Mouse (Mus musculus): ENCODE data around the gene Camk2n2.
"Not testable (repeated sequence)": the region's sequence is repeated elsewhere in the genome, so short reads cannot be mapped to it uniquely, and the experiment has no call there.

Camk2n2 gene

DNA sequence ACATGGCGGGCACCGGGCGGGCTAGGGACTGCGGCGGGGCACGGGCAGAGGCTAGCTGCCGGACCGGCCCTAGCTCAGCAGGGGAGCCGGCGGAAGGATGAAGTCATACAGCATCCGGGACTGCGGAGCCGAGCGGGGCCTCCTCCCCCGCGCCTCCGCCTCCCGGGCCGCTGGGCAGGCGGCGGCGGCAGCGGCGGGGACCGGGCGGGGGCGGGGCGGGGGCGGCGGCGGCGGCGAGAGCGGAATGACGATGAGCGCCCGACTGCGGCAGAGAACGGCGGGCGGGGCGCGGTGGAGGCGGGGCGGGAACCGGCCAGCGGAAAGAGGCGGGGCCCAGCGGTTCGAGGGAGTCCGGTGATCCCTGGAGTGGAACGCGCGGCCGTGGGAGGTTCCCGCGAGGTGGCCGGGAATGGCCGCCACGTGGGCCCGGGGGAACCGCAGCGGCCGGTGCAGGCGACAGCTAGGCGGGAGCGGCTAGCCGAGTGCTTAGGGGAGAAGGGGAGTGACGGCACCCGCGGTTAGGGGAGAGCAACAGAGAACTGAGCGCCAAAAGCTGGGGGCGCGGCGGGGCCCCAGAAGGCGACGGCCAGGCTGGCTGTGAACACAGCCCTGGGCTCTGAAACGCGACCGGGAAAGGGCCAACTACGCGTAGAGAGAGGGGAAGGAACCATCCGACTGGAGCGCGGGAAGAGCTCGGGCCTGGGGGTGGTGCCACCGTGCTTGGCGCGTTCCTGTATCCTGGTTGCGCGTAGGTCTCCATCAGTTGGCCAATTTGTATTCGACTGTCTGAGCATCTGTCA is at the start of gene Camk2n2:
TSS of gene Camk2n2 (minus strand) at position 97 of the 800 bp plus-strand sequence.
- DNase-seq (ENCODE audit: low read depth, low spot score): no peak

DNA sequence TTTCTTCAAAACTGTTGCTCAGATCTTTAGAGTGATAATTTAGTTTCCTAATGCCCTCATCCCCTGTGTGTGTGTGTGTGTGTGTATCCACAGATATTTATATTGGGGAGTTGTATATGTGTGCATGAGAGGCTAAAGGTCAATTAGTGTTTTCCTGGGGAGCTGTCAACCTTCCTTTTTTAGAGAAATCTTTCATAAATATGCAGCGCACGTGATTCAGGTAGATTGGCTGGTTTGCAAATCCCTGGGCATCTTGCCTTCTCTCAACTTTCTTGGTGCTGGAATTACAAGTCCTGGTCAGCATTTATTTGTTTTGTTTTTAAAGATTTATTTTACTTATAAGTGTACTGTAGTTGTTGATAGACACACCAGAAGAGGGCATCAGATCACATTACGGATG is 49.2 kb upstream of the Camk2n2 start:
- DNase-seq (ENCODE audit: low read depth, low spot score): no peak

DNA sequence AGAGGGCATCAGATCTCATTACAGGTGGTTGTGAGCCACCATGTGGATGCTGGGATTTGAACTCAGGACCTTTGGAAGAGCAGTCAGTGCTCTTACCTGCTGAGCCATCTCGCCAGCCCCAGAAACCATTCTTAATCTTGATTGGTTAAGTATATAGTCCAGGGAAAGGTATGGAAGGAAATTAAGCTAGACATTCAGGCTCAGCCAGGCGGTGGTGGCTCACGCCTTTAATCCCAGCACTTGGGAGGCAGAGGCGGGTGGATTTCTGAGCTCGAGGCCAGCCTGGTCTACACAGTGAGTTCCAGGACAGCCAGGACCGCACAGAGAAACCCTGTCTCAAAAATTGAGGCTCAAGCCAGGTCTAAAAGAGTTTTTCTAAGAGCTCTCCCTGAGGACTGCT is 46.9 kb upstream of the Camk2n2 start, which contains the start of gene Eif4g1:
TSS of gene Eif4g1 (plus strand) at position 301 of the 400 bp plus-strand sequence.
- not testable (repeated sequence) for DNase-seq (ENCODE audit: low read depth, low spot score)

DNA sequence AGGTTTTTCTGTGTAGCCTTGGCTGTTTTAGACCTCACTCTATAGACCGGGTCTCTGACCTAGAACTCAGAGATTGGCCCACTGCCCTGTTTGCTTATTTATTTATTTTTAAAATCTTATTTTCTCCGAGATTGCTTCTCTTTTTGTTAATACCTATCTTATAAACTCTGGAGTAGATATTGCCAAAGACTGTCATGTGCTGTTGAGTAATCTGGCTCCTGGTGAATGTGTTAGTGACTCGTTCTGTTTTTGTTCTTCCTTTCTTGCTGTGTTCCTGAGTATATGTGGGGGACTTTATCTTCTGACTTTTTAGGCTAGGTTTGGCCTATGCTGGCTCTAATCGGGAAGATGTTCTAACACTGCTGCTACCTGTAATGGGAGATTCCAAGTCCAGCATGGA is 36.6 kb upstream of the Camk2n2 start:
- no peak for DNase-seq (ENCODE audit: low read depth, low spot score)

DNA sequence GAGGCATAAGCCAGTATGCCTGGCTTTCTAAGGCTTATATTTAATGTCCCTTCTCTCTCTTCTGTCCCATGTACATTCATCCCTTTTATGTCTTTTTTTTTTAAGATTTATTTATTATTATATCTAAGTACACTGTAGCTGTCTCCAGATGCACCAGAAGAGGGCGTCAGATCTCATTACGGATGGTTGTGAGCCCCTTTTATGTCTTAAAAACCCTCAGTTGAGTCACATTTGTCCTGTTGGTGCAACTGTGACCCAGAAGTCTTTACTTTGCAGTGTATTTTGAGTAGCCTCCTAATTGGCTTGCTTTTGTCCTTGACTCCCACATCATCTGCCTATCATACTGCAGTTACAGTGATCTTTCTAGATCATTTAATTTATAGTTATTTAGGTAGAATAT is 32.2 kb upstream of the Camk2n2 start:
- no peak for DNase-seq (ENCODE audit: low read depth, low spot score)

DNA sequence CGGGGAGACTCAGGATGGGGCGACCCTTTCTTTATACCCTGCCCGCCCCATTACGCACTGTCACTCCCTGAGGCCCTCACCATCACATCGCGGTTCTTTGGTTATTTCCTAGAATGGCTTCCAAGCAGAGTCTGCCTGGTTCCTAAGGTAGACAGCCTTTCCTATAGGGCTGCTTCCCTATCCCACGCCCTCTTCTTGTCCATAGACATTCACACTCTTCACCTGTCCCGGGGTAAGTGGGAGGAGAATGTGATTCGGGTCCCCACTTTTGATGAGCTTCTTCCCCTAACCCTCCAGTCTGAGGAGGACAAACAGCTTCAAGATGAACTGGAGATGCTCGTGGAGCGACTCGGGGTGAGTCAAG is 30.8 kb upstream of the Camk2n2 start:
- DNase-seq (ENCODE audit: low read depth, low spot score): no peak

DNA sequence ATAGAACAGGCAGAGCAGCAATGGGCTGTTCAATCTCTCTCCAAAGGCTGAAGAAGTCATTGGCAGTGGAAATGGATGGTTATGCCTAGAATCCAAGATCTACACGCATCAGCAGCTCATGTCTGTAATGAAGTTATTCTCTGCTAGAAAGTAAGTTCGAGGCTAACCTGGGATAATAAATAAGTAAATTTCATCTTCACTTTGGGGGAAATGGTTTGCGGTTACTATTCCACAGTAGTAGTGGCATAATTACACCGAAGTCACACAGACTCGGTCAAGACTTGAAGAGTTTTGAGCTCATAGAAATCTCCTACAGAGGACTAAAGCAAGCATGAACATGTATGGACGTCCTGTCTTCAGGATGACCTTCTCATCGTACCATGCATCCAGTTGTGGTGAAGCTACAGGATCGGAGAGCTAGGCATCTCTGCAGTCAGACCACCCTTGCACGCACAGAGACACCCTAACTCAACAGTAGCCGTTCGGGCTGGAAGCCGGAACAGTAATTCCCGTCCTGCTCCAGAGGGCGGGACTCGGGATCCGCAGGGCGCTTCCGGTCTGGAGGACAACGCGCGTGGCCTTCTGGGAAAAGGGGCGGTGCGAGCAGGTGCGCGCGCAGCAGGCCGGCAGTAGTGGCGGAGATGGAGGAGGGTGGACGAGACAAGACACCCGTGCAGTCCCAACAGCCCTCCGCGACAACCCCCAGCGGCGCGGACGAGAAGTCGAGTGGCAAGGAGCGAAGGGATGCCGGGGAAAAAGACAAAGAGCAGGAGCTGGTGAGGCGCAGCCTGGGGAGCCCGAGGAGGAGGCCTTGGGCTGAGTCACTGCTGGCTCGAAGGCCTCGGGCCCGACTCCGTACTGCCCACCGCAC is 30.2 kb upstream of the Camk2n2 start, which contains the start of gene Psmd2:
TSS of gene Psmd2 (plus strand) at position 577 of the 871 bp plus-strand sequence.
- peak; percentile 93 for DNase-seq (ENCODE audit: low read depth, low spot score)

DNA sequence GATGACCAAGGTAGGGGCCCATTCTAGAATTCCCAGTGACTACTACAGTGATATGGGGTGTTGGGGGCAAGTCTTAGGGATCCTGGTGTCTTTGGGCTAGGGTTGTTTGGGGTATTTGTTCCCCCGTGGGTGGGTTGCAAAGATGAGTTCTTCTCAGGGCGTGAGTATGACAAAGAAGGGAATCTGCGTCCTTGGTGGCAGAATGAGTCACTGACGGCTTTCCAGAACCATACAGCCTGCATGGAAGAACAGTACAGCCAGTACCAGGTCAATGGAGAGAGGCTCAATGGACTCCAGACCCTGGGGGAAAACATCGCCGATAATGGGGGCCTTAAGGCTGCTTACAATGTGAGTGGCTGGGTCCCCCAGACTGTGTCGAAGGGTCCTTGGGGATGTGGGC is 22.8 kb upstream of the Camk2n2 start:
- no peak for DNase-seq (ENCODE audit: low read depth, low spot score)

DNA sequence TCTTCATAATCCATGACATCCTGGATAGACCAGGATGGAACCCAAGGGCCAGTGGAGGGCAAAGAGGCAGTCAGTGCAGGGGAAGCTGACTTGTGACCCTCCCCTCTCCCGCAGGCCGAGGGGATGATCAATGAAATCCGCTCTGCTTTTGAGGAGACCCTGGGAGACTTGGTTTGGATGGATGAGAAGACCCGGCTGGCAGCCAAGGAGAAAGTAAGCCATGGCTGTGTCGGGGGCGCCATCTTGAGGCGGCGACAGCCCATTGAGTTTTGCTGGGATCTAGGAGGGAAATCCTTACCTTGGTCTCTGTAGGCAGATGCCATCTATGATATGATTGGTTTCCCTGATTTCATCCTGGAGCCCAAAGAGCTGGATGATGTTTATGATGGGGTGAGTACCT is 21.1 kb upstream of the Camk2n2 start:
- DNase-seq (ENCODE audit: low read depth, low spot score): peak; percentile 46

DNA sequence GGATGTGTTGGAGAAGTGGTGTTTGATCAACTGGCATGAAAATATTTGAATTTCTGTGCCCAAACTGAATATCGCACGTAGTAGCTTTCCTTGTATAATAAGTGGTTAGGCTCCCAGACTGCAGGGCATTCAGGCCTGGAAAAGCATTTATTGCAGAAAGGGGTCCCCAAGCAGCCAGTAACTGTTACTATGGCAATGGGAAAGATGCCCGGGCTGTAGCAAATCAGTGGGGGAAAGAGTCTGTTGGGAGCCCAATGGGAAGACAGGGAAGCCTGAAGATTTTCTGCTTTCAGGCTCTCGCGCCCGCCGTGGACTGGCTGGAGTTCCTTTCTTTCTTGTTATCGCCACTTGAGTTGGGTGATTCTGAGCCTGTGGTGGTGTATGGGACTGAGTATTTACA is 17.3 kb upstream of the Camk2n2 start:
- DNase-seq (ENCODE audit: low read depth, low spot score): no peak

DNA sequence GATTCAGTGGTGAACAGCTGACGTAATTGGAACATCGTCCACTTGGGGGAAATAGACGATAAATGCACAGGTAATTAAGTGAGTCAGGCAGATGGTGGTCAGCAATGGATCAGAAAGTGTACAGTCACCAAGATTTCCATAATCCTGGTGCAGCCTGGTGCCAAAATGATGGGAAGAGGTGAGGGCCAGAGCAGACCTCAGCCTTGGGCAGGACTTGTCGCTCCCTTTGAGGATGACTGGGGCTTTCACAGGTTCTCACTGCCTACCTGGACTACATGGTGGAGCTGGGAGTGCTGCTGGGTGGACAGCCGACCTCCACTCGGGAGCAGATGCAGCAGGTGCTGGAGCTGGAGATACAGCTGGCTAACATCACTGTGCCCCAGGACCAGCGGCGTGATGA is 16.3 kb upstream of the Camk2n2 start:
- DNase-seq (ENCODE audit: low read depth, low spot score): no peak

DNA sequence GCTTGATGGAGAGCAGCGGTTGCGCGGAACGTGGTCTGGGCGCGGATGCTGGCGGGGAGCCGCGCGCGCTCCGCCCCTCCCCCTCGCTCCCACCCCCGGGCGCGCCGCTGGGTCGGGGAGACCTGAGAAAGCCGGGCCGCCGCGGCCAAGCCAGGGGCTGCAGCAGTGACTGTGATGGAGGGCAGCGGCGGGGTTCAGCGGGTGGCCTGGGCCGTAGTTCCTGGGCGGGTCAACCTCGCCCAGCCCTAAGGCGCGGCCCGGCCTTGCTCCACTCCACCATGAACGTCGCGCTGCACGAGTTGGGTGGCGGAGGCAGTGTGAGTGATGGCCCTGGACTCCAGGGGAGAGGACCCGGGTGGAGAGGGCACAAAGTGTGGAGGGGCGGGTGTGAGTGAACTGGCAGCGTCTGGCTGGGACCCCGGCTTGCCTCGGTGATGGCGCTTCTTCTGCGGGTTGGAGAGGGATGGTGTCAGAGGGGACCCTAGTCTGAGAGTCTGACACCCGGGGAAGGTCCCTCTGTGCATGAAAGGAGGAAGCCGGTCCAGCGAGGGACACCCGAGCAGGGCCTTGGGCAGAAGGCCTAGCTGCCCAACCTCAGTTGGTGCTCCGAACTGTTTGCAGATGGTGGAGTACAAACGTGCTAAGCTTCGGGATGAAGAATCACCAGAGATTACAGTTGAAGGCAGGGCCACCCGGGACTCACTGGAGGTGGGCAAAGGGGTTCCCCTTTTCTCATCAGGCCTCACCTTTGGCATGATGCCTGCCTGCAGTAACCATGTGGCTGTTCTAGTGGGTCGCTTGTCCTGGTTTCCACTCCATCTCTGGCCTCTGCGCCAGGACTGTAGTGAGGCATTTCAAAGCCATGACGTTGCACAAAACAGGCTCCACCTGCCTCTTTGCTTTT is 8.9 kb upstream of the Camk2n2 start, which contains the start of gene Ece2:
TSS of gene Ece2 (plus strand) at position 98 of the 904 bp plus-strand sequence.
- no peak for DNase-seq (ENCODE audit: low read depth, low spot score)

DNA sequence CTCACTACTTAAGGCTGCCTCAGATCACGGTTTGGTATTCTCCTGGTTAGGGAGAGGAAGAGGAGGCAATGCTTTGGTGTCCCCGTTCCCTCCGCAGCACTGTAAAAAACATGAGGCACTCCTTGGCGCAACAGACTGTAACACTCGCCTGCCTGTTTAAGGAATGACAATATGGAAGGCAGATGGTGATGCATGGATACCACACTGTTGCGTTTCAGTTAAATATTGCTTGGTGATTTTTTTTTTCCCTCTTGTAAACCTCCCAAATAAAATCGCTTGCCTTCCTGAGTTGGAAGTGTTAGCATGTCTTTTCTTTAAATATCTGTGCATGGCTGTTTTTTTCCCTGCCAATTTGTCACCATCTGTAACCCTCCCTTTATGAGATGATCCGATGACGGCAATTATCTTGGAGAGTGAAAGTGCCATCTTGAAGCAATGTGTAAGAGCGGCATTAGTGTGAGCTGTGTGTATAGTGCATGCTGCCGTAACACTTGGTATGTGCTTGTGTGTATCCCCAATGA is 7.8 kb upstream of the Camk2n2 start:
- DNase-seq (ENCODE audit: low read depth, low spot score): no peak

DNA sequence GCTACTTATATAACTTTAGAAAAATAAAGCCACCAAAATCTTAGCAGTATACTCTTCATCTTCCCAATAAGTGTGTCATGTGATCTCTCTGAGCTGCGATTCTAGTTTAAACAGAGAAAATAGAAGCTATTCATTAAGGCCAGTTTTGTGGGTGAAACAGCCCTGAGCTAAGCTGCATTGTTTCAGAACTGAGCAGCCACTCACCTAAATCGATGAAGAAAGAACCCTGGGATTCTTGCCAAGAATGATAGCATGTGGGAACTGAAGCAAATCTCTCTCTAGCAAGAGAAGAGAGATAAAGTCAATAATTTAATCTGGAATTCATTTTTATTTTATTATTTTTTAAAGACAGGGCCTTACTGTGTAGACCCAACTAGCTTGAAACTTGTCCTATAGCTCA is 2.1 kb upstream of the Camk2n2 start:
- DNase-seq (ENCODE audit: low read depth, low spot score): no peak

DNA sequence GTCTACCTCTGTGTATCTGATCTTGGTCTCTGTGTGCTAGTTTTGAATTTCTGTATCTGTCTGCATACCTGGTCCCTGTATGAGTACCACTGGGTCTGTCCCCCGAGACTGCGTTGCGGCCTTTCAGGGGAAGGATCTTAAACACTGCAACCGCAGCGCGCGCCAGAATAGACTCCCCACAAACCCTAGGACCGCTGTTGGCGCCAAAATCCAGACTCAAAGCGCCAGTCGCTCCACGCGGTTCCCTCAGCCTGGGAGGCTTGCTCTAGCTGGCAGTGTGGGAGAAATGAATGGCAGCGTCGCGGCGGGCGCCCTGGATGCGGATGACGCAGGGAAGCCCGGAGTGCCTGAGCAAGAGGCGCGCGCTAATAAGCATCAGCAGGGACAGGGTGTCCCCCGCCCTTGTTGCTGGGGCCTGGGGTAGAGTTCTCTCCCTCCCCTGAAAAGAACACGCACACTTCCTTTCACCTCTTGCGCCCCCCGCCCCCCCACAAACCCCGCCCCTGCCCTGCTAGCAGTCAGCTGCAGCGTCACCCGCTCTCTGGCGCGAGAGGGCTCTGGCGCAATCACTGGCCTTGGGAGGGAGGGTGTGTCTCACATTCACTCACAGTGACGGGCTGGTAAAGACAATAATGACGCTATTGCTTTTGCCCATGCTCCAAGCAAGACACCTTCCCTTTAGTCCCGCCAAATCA is 1.1 kb upstream of the Camk2n2 start:
- peak; percentile 46 for DNase-seq (ENCODE audit: low read depth, low spot score)

DNA sequence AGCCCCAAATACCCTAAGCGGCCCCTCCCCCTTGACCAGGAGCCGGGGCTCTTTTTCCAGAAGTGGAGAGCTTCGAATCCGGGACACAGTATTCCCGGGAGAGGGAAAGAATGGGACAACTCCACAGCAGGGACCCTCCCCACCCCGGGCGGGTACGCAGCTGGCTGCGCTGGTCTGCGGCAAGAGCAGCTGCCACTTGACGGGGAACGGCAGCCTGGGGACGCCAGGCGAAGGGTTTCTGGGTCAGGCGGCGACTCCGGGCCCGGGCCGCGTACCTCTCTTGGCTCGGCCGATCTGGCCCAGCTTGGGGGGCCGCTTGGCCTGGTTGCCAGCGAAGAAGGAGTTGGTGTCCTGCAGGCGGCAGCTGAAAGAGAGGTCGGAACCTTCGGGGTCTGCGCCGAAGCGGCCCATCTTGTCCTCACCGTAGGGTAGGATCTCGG is 316 bp downstream of the Camk2n2 start:
- no peak for DNase-seq (ENCODE audit: low read depth, low spot score)

DNA sequence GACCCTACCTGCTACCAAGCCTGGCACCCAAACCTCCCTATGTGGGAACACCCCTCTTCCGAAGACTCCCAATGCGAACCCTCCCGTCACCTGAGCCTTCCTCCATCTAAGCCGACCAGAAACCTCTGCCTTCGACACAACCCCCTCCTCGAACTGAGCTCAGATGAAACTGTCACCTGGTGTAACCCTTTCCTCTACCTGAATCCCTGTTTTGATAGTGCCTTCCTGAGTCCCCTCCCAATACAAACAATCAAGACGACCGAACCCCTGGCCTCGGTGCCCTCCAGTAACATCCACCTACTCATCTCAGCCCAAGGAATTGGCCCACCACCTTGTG is 720 bp downstream of the Camk2n2 start:
- no peak for DNase-seq (ENCODE audit: low read depth, low spot score)

DNA sequence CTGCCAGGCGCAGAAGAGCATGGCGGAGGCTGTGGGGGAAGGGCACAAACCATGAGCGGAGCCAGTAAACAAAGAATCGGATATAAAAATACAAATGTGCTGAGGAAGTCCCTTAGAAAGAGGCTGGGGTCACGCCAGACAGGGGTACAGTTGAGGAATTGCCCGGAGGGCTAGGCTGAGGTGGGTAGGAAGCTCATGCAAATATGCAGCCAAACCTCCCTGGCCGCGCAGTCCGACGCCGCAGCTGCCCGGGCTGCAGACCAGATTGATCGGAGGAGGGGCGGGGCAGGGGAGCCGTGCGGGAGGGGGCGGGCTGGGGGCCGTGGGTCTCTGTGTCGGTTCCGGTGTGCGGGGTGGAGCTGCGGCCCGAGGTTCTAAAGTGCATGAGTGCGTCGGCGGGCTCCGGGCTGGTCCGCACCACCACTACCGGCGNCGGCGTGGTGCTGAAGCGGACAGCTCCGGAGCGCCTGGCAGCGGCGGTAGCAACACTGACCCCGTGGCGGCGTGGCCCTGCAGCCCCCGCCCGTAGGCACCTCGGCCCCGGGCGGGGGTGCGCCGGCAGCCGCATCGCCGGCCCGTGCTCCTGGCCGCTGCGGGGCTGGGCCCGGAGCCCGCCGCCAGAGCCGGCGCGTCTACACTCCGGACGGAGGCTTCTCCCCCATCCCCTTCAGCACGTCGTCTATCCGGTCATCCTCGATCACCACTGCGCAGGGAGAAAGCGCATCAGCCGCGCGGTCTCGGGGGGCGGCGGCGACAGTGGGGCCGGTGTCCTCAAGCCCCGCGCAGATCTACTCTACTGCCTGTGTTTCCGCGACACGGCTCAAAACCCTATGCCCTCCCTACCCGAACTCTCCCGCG is 1.3 kb downstream of the Camk2n2 start:
- peak; percentile 29 for DNase-seq (ENCODE audit: low read depth, low spot score)

DNA sequence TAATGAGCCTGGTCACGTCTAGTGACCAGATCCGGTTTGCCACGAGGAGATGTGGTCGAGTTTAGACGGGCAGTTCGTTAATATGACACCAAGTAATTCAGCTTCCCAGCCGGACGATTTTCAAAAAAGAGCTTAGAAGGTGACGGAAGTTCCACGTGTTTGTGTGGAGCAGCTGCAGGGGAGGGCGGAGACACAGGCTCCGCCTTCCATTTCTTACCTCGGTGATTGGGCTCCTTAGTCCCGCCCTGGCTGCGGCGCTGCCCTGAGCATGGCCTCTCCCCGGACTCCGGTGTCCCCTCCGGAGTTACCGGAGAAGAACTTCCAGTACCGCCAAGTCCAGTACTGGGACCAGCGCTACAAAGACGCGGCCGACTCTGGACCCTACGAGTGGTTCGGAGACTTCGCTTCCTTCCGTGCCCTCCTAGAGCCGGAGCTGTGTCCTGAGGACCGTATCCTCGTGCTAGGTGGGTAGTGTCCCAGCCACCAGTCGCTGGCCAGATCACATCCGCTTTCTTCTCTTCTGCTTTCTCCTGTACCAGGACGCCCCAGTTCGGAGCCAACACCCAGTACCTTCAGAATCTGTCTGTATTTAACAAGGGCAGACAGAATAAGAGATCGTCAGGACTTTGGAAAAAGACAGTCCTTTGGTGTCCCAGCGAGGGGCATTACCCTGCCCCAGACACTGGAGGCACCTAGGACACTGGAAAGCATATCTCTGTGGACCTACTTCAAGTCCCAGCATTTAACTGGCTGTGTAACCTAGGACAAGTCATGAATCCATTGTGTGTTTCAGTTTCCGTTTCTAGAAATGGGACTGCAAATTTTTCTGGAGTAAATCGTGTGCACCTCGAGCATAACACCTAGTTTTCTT is 9.5 kb downstream of the Camk2n2 start, which contains the start of the genes Eef1akmt4, Gm49333 and Alg3:
TSS of gene Eef1akmt4 (plus strand) at position 237 of the 871 bp plus-strand sequence.
TSS of gene Gm49333 (plus strand) at position 254 of the 871 bp plus-strand sequence.
TSS of gene Alg3 (minus strand) at position 379 of the 871 bp plus-strand sequence.
- peak; percentile 80 for DNase-seq (ENCODE audit: low read depth, low spot score)
